In the genomic region with DNA sequence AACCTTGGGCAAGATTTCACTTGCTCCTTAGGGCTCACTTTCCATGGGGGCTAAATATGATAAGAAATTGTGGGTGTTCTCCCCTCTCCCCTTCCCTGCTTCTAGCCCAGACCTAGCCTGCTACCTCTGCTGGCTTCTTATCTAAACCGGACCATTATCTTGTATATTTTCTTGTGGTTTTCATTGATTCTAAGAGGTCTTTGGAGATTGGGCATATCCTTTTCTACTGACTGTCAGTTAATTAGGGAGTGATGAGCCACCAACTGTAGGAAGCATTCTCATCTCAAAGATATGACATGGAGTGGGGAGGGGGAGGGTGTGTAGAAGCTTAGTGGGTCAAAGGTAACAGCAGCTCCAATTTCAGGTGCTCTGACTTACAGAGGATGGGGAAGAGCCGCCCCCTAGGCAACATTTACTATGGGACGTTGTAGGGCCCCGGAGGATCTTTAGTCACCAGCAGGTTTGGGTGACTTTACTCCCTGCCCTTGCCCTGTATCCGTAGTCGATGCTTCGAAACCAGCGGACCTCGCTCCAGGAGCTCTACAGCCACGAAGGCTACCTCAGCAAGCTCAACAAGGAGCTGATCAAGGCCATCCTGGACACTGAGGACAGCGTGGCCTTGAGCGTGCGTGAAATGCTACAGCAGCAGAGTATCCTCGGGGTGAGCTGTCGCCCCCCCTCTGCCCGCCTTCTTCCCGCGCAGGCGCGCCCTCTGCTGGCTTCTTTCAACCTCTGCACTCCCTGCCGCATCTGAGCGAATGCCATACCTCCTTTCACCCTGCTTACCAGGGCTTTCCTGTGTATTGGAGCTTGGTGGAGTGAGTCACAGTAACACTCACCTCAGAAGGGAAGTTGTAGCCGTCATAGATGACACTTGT, we compare ENCODE assay signal across 8 mouse cellular contexts. TPM values are rescaled to one million over a fixed set of nuclear protein-coding genes. Genes with fewer than 3 reads are reported as not detected.
DNase-seq lines count a peak whose midpoint lies in the region; ATAC-seq and TF ChIP-seq lines count a peak whose summit lies in the region.

No protein-coding gene starts in this region.

- H3K27me3 ChIP-seq in hindbrain, postnatal 0 days (ENCODE audit: insufficient read depth, low read length): no peaks in the 10 kb centered on the region

- H3K4me1 ChIP-seq in hindbrain, postnatal 0 days (ENCODE audit: insufficient read depth, low read length): no peaks in the 10 kb centered on the region

- peak overlapping the region; percentile 65 for H3K4me3 ChIP-seq in gastrocnemius, adult 2 months
- peak overlapping the region; percentile 20; the same call in 1 of the 2 replicates for H3K4me3 ChIP-seq in hindbrain, postnatal 0 days (ENCODE audit: low read length)

- no peaks in the 10 kb centered on the region for H3K36me3 ChIP-seq in hindbrain, postnatal 0 days (ENCODE audit: insufficient read depth, low read length)

- peak; percentile 95 for ATAC-seq in common myeloid progenitor, adult 5-6 weeks (replicated peaks; ENCODE audit: low read depth, poor library complexity, severe bottlenecking)
- peak; percentile 89 for ATAC-seq in hindbrain, postnatal 0 days

- TF ChIP-seq CTCF in gastrocnemius, adult 2 months (IDR thresholded peaks at IDR 0.05): no peak; the same call in 1 of the 2 replicates
- TF ChIP-seq CTCF in hindbrain, postnatal 0 days (IDR thresholded peaks at IDR 0.05; ENCODE audit: low read depth): peak; percentile 95

- 4% methylated on average over 23 of the region's 23 CpGs for WGBS in hindbrain, postnatal 0 days

- peak; percentile 85 for DNase-seq in ZHBTc4 (ENCODE audit: low read depth, low spot score)
- DNase-seq in gastrocnemius, adult 2 months: peak; percentile 84
- DNase-seq in hindbrain, postnatal 0 days (ENCODE audit: low spot score): peak; percentile 91
- peak; percentile 86 to 89 for DNase-seq in left cerebral cortex, adult 18-20 months (ENCODE audit: low spot score in 2 of 2)
- DNase-seq in lung, postnatal 4 days: peak; percentile 84 to 91
- DNase-seq in right cerebral cortex, adult 18-20 months: peak; percentile 85
- DNase-seq in urinary bladder, adult 2 months (ENCODE audit: low spot score): peak; percentile 79

- no peaks in the 10 kb centered on the region for H3K9me3 ChIP-seq in hindbrain, postnatal 0 days (ENCODE audit: low read length)

- H3K9ac ChIP-seq in hindbrain, postnatal 0 days (replicated peaks; ENCODE audit: low read length): no peak overlapping the region

- intact Hi-C loops in gastrocnemius, adult 2 months (cut with DNase I): loop anchor here (1.0 kb wide), 1 partner anchor 44 kb away; no protein-coding TSS in a partner anchor

- no peak overlapping the region; the same call in 1 of the 2 replicates for H3K27ac ChIP-seq in gastrocnemius, adult 2 months
- H3K27ac ChIP-seq in hindbrain, postnatal 0 days: peak overlapping the region; percentile 9; the same call in 1 of the 2 replicates

- peak overlapping the region; percentile 53 for H3K4me2 ChIP-seq in hindbrain, postnatal 0 days (ENCODE audit: low read depth, low read length)

RNA-seq across cellular contexts. Expression of a gene that starts 21.8 kb away (rescaled TPM):
- not detected in 2 replicates for total RNA-seq in common myeloid progenitor, adult 5-6 weeks (2017)
- total RNA-seq in gastrocnemius, adult 2 months (2021): not detected
- 2.3 and 3.9 TPM in 2 replicates for total RNA-seq in hindbrain, postnatal 0 days (2014; rRNA removed)
- polyA plus RNA-seq in hindbrain, postnatal 0 days (2015; fragmentation: Nextera tagmentation; extraction: Ambion mirVana): 3.6 and 4.0 TPM in 2 replicates
- total RNA-seq in left cerebral cortex, adult 18-20 months (2021): 1 to 10 TPM; 1.6 to 2.1 TPM
- 0.40 and 0.45 TPM in 2 replicates for polyA plus RNA-seq in urinary bladder, adult 2 months (2012; rRNA removed)

RNA-seq across cellular contexts. Expression of a gene that starts 22.4 kb away (rescaled TPM):
- total RNA-seq in common myeloid progenitor, adult 5-6 weeks (2017): 3.7 and 4.3 TPM in 2 replicates
- total RNA-seq in gastrocnemius, adult 2 months (2021): 1 to 10 TPM; 1.1 to 1.8 TPM
- 17.4 TPM in 2 replicates for total RNA-seq in hindbrain, postnatal 0 days (2014; rRNA removed)
- 15.8 and 16.1 TPM in 2 replicates for polyA plus RNA-seq in hindbrain, postnatal 0 days (2015; fragmentation: Nextera tagmentation; extraction: Ambion mirVana)
- total RNA-seq in left cerebral cortex, adult 18-20 months (2021): 1 to 10 TPM; 9.4 TPM
- polyA plus RNA-seq in urinary bladder, adult 2 months (2012; rRNA removed): 8.7 and 9.7 TPM in 2 replicates

RNA-seq across cellular contexts. Expression of a gene that starts 27.2 kb away (rescaled TPM):
- total RNA-seq in common myeloid progenitor, adult 5-6 weeks (2017): not detected in 2 replicates
- not detected for total RNA-seq in gastrocnemius, adult 2 months (2021)
- not detected in 2 replicates for total RNA-seq in hindbrain, postnatal 0 days (2014; rRNA removed)
- not detected in 2 replicates for polyA plus RNA-seq in hindbrain, postnatal 0 days (2015; fragmentation: Nextera tagmentation; extraction: Ambion mirVana)
- not detected for total RNA-seq in left cerebral cortex, adult 18-20 months (2021)
- not detected in 2 replicates for polyA plus RNA-seq in urinary bladder, adult 2 months (2012; rRNA removed)

RNA-seq across cellular contexts. Expression of a gene that starts 39.4 kb away (rescaled TPM):
- 3.3 and 3.7 TPM in 2 replicates for total RNA-seq in common myeloid progenitor, adult 5-6 weeks (2017)
- under 1 TPM; 0.53 to 0.79 TPM for total RNA-seq in gastrocnemius, adult 2 months (2021)
- total RNA-seq in hindbrain, postnatal 0 days (2014; rRNA removed): 49.7 and 50.2 TPM in 2 replicates
- polyA plus RNA-seq in hindbrain, postnatal 0 days (2015; fragmentation: Nextera tagmentation; extraction: Ambion mirVana): 9.7 and 10.1 TPM in 2 replicates
- 10 to 100 TPM; 11.8 to 15.9 TPM for total RNA-seq in left cerebral cortex, adult 18-20 months (2021)
- polyA plus RNA-seq in urinary bladder, adult 2 months (2012; rRNA removed): 8.6 and 12.6 TPM in 2 replicates

RNA-seq across cellular contexts. Expression of a gene that starts 39.6 kb away (rescaled TPM):
- not detected in 2 replicates for total RNA-seq in common myeloid progenitor, adult 5-6 weeks (2017)
- not detected for total RNA-seq in gastrocnemius, adult 2 months (2021)
- total RNA-seq in hindbrain, postnatal 0 days (2014; rRNA removed): not detected in 2 replicates
- not detected in 2 replicates for polyA plus RNA-seq in hindbrain, postnatal 0 days (2015; fragmentation: Nextera tagmentation; extraction: Ambion mirVana)
- total RNA-seq in left cerebral cortex, adult 18-20 months (2021): not detected
- polyA plus RNA-seq in urinary bladder, adult 2 months (2012; rRNA removed): not detected in 2 replicates
